Mouse (Mus musculus): Measurements from ENCODE around the gene Zfp978. TPM values are rescaled to one million over a fixed set of nuclear protein-coding genes. Genes with fewer than 3 reads are reported as not detected.
"Not testable (repeated sequence)": the region's sequence is repeated elsewhere in the genome, so short reads cannot be mapped to it uniquely, and the experiment has no call there.

Zfp978 gene
- polyA plus RNA-seq, 1 experiment from 2014 or later = not detected

DNA sequence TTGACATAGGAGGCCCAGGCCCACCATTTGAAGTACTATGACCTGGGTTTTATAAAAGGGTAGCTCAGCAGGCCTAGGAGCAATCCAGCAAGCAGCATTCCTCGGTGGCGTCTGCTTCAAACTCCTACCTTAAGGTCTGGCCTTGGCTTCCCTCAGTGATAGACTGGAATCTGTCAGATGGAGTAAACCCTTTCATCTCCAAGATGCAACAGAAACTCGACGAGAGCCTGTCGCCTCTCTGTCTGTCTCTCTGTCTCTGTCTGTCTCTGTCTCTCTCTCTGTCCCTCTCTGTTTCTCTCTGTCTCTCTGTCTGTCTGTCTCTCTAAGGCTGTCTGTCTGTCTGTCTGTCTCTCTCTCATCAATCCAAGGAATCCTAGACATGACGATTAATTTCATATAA, 42.4 kb downstream of the Zfp978 start:
- H3K27me3 ChIP-seq; H3K9ac ChIP-seq; H3K4me1 ChIP-seq; ATAC-seq (ENCODE audit: low FRiP score, low read depth); H3K36me3 ChIP-seq; H3K27ac ChIP-seq; H3K4me3 ChIP-seq; H3K4me2 ChIP-seq (replicated peaks): not testable (repeated sequence)
- peaks cover 53% of the 10 kb centered on the region for H3K9me3 ChIP-seq
- 86% methylated on average over 6 of the region's 6 CpGs for WGBS

DNA sequence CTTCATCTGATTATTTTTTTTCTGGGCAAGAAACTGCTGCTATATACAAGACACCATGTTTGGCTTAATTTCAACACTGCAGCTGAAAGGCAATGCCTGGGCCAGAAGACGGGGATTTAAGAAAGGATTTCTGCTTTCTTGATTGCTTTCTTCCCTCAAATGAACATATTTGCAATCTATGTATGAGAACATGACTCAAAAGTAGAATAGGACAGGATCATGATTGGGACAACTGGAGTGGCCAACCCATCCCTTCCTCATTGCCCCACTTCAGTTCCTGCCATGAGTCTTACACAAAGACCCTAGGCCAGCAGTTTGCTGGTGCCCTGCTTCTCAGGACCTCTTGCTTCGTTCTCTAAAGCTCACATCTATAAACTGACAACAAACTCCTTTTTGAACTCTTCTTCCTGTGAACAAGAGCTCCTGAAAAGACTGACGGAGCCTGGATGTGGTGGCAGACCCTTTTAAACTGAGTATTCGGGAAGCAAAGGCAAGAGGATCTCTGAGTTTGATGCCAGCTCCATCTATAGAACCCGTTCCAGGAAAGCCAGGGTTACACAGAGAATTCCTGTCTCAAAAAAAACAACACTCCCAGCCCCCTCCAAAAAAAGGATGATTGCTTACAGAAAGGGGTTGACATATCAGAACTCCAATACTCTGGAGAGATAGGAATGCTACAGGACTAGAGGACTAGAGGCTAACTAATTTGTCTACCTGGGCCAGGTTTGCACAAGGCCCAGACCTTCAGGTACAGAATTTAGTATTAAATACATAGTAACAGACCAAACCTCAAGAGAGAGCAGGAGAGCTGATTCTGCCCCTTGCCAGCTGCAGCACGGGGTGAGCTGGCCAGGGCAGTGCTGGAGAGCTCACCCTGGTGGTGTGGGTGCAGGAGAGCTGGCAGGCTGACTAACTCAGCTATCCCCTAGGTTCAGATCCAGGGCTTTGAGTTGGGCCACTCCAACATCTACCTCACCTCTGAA, 43.1 kb downstream of the Zfp978 start:
- not testable (repeated sequence) for H3K36me3 ChIP-seq; H3K4me1 ChIP-seq; H3K27ac ChIP-seq; H3K9ac ChIP-seq; H3K4me2 ChIP-seq (replicated peaks); H3K27me3 ChIP-seq; H3K4me3 ChIP-seq
- 0 out of 2 replicates have a peak, but pooled peaks have one; percentile 17 for ATAC-seq (ENCODE audit: low FRiP score, low read depth)
- WGBS = 78% methylated on average over 6 of the region's 6 CpGs
- peaks cover 51% of the 10 kb centered on the region for H3K9me3 ChIP-seq

DNA sequence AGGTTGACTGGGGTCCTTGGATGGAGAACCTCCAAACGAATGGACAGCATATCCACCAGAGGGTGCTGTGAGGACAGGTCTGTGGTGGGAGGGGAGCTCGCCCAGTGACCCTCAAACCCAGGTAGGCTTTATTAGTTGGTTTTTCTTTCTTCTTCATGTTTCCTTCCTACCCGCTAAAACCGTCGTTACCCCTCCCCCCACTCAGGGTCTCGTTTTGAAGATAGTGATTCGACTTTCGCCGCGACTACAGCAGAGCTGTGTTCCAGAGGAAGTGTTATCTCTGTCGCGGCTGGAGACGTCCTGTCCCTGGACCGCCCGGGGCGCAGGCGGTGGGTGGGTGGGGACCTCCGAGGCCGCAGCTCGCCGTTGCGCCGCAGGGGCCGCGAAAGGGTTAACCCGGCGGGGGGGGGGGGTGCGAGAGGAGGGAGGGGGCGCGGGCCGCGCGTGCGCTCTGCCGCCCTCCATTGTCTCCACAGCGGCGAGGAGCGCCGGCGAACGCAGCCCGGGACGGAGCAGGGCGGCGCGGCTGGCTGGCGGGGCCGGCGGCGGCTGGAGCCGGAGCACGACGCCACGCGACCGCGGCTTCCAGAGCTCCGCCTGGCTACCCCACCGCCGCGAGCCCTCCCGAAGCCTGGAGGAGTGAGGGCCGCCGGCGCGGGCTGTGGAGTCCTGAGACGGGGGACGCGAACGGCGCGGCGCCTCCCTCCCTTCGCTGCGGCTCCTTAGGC, 45.8 kb downstream of the Zfp978 start:
- Histone ChIP-seq H3K4me1 (no peaks in the 10 kb centered on the region), H3K4me2 (replicated peaks) (peak overlapping the region; percentile 65), H3K27me3 (no peaks in the 10 kb centered on the region), H3K9me3 (peaks cover 46% of the 10 kb centered on the region), H3K4me3 (peak overlapping the region; percentile 48), H3K27ac (peak overlapping the region; percentile 49; the same call in 1 of the 2 replicates), H3K9ac (peak overlapping the region; percentile 72), H3K36me3 (peaks cover 9% of the 10 kb centered on the region)
- ATAC-seq (ENCODE audit: low FRiP score, low read depth) = peak; percentile 90
- WGBS = 2% methylated on average over 22 of the region's 75 CpGs

DNA sequence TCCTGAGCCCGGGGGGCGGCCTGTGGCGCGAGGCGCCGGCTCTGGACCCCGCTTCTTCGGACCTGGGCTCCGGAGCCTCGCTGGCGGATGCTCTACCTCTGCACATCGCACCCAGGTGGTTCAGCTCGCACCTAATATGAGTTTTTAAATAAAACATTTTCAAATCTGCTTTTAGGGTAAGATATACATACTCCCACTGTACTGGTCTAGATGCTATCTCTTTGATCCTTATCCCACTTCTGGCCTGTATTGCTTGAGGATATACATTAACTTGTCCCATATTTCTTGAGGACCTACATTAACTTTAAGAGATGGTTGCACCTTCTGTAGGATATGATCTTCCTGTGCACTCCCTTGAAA, 46.3 kb downstream of the Zfp978 start:
- Histone ChIP-seq H3K4me3 (peak overlapping the region; percentile 48), H3K9me3 (peaks cover 40% of the 10 kb centered on the region), H3K27me3 (no peaks in the 10 kb centered on the region), H3K4me2 (replicated peaks) (peak overlapping the region; percentile 65), H3K36me3 (peaks cover 9% of the 10 kb centered on the region), H3K4me1 (no peaks in the 10 kb centered on the region), H3K27ac (peak overlapping the region; percentile 49; the same call in 1 of the 2 replicates), H3K9ac (peak overlapping the region; percentile 72)
- 0 out of 2 replicates have a peak, but pooled peaks have one; percentile 6 for ATAC-seq (ENCODE audit: low FRiP score, low read depth)
- 6% methylated on average over 9 of the region's 13 CpGs for WGBS

DNA sequence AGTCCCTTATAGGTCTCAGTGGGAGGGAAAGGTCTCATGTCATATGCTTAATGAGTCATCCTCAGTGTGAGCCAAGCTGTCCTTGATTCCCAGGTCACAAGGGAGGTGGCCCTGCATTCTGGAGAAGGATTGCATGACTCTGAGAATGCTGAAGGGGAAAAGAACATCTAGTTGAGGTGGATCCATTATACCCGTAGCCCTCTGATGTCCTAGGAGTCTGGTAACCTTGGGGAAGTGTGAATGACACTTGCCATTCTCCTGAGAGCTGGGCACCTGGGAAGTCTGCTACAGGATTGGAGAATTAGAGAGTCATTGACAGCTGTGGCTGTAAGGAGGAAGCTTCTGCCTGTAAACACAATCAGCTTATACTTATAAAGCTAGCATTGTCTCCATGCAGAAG, 55.3 kb downstream of the Zfp978 start:
- H3K27me3 ChIP-seq; H3K4me3 ChIP-seq; H3K36me3 ChIP-seq; H3K9ac ChIP-seq; H3K4me1 ChIP-seq; H3K27ac ChIP-seq; H3K4me2 ChIP-seq (replicated peaks): not testable (repeated sequence)
- ATAC-seq (ENCODE audit: low FRiP score, low read depth) = peak; percentile 24; the same call in 1 of the 2 replicates
- 76% methylated on average over 1 of the region's 1 CpGs for WGBS
- peaks cover 53% of the 10 kb centered on the region for H3K9me3 ChIP-seq

DNA sequence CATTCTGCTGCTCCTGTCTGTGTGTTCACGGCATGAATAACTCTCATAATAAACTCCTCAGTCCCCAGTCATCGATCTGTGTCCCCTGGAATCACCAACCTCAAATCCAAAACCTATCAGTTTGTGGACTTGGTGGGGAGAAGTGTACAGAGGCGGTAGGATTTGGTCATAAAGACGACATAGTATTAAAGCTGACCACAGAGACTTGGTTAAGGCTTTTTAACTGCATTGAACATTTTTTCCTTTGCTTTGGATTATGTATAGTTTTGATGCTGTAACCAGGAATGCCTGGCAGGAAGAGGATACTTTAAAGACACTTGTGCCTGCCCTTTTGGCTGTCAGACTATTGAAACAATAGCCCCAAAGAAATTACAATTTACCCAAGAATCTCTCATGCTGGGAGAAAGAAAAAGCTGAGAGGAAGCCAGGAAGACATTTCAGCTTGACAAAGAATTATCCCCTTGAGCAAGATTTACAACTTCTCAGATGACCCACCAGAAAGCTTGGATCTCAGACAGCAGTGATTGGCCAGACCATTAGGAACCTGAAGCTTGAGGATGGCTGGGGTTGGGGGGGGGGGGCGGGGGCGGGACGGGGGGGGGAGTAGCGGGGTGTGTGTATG, 56.2 kb downstream of the Zfp978 start:
- WGBS = 58% methylated on average over 8 of the region's 8 CpGs
- no peak overlapping the region for H3K27ac ChIP-seq
- H3K9me3 ChIP-seq = peaks cover 60% of the 10 kb centered on the region
- H3K27me3 ChIP-seq = no peaks in the 10 kb centered on the region
- ATAC-seq (ENCODE audit: low FRiP score, low read depth) = peak; percentile 29; the same call in 1 of the 2 replicates
- H3K9ac ChIP-seq = no peak overlapping the region
- H3K36me3 ChIP-seq = no peaks in the 10 kb centered on the region
- H3K4me1 ChIP-seq = no peaks in the 10 kb centered on the region
- no peak overlapping the region for H3K4me3 ChIP-seq
- no peak overlapping the region for H3K4me2 ChIP-seq (replicated peaks)

DNA sequence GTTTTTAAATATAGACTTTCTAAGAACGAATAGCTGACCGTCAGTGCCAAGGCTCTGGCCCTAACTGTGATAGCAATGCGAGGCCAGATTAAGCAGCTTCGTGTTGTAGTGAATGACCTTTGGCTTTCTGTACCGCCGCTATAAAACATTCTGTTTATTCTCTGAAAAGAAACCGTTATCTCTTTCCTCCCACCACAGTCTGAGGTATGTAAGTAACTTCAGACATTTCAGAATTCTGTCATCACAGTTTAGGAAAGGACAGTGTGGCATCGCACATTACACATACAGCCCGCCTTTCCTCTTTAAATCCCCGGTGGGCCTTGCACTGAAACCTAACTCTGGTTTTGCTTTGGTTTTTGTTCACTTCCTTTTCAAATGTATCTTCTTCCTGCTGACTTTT, 56.8 kb downstream of the Zfp978 start:
- no peak overlapping the region for H3K27ac ChIP-seq
- 64% methylated on average over 10 of the region's 10 CpGs for WGBS
- peaks cover 63% of the 10 kb centered on the region for H3K9me3 ChIP-seq
- H3K9ac ChIP-seq = no peak overlapping the region
- H3K4me3 ChIP-seq = no peak overlapping the region
- H3K4me2 ChIP-seq (replicated peaks) = no peak overlapping the region
- H3K27me3 ChIP-seq = no peaks in the 10 kb centered on the region
- no peaks in the 10 kb centered on the region for H3K36me3 ChIP-seq
- no peaks in the 10 kb centered on the region for H3K4me1 ChIP-seq
- ATAC-seq (ENCODE audit: low FRiP score, low read depth) = no peak

DNA sequence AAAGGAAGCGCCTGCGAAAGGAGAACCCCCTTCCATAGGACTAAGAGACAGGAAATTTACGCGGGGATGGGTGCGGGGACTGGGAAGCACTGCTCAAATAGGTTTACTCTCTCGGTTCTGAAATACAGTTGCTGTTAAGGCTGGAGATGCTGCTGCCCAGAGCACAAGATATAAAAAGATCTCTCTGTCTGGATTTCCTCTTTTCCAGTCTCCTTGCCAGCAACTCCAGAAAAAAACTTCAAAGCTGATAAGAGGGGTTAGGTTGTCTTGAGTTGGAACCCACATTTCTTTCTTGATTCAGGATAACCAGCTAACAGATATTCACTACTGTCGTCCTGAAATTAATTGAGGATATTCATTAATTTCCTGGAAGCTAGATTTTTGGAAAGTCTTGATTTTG, 57.2 kb downstream of the Zfp978 start:
- not testable (repeated sequence) for H3K27me3 ChIP-seq; H3K4me1 ChIP-seq; H3K9ac ChIP-seq; H3K36me3 ChIP-seq; H3K27ac ChIP-seq; H3K4me3 ChIP-seq; ATAC-seq (ENCODE audit: low FRiP score, low read depth); H3K4me2 ChIP-seq (replicated peaks)
- H3K9me3 ChIP-seq = peaks cover 67% of the 10 kb centered on the region
- 54% methylated on average over 7 of the region's 7 CpGs for WGBS

DNA sequence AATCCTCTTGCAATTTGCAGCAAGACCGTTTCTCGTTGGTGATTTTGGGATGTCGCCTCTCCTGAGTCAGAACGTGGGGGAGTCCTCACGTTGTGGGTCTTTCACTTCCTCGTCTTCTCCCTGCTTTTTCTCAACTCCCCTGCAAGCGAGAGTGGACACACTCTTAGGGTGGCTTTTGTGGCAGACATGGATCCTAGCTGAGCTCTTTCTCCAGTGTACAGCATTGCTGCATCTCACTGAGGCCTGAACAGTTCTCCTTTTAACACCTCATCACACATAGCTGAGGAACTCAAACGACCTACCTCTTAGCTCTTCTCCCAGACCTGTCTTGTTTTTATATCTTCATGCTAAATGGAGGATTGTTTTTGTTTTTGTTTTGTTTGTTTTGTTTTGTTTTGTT, 58.1 kb downstream of the Zfp978 start:
- H3K4me1 ChIP-seq; H3K36me3 ChIP-seq; H3K4me2 ChIP-seq (replicated peaks); H3K4me3 ChIP-seq; H3K9ac ChIP-seq; H3K27ac ChIP-seq; ATAC-seq (ENCODE audit: low FRiP score, low read depth); H3K27me3 ChIP-seq: not testable (repeated sequence)
- 85% methylated on average over 8 of the region's 8 CpGs for WGBS
- peaks cover 73% of the 10 kb centered on the region for H3K9me3 ChIP-seq

DNA sequence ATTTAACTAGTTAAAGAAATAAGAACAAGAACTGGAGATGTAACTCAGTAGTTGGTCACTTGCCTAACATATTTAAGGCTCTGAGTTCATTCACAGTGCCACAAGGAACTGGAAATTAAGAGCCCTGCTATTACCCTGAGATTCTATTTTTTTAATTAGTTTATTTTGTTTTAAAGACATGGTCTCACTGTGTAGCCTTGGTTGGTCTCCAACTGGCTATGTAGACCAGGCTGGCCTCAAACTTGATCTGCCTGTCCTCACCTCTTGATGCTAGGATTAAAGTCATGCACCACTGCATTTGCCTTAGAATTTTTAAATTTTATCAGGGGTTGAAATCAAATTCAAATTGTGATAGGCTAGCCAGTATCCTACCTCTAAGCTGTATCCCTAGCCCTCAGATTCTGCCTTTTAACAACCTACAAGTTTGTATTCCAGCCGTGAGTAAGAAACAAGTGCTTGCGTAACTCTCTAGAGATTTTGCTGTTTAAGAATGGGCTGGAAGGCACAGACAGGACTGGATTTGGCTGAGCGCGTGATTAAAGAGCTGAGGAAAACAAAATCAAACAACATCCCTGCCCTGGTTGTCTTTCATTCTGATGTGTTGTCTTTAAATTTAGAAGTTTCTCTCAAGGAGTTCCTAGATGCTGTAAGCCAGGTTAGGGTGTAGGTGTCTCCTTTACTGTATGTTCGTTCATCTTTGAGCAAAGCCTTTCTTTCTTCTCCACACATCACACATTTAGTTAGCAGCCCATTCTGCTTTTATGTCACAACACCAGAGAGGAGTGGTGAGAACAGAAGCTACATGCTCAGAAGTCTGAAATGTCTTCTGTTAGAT, 58.9 kb downstream of the Zfp978 start:
- WGBS = 79% methylated on average over 5 of the region's 5 CpGs
- H3K4me1 ChIP-seq; H3K27ac ChIP-seq; H3K27me3 ChIP-seq; ATAC-seq (ENCODE audit: low FRiP score, low read depth); H3K4me3 ChIP-seq; H3K4me2 ChIP-seq (replicated peaks); H3K9ac ChIP-seq; H3K36me3 ChIP-seq: not testable (repeated sequence)
- peaks cover 75% of the 10 kb centered on the region for H3K9me3 ChIP-seq

DNA sequence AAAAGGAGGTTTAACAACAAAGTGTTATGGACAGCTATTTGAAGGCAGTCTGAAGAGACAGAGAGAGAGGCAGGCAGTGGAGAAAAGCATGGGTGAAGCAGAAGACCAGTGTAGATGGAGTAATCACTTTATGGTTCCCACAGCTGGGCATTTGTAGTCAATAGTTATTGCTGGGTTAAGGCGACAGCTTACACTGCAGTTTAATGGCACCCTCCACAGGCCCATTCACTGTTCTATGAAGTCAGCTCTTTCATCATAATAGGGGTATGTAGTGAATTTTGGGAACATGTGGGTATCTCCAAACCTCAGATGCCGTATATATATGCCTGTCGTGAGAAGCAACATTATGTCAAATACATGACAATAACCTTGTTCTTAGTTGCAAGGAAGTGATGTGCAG, 59.7 kb downstream of the Zfp978 start:
- H3K27me3 ChIP-seq = no peaks in the 10 kb centered on the region
- H3K27ac ChIP-seq = no peak overlapping the region
- H3K4me1 ChIP-seq = no peaks in the 10 kb centered on the region
- no peak overlapping the region for H3K4me2 ChIP-seq (replicated peaks)
- peaks cover 83% of the 10 kb centered on the region for H3K9me3 ChIP-seq
- WGBS = 66% methylated on average over 3 of the region's 3 CpGs
- no peaks in the 10 kb centered on the region for H3K36me3 ChIP-seq
- H3K9ac ChIP-seq = no peak overlapping the region
- H3K4me3 ChIP-seq = no peak overlapping the region
- ATAC-seq (ENCODE audit: low FRiP score, low read depth) = no peak
